Mouse (Mus musculus) ZHBTc4 (cell line): Measurements from ENCODE around the gene Tmem231.
A peak's percentile ranks its signal among the peaks of the same experiment; 100 is the strongest.

ENCODE experiments used
- DNase-seq: peaks from one replicate; pipeline ENCODE4 v3.0.0-alpha.2; 2011; ENCODE audit warnings: low read depth, low spot score

Tmem231 gene

DNA sequence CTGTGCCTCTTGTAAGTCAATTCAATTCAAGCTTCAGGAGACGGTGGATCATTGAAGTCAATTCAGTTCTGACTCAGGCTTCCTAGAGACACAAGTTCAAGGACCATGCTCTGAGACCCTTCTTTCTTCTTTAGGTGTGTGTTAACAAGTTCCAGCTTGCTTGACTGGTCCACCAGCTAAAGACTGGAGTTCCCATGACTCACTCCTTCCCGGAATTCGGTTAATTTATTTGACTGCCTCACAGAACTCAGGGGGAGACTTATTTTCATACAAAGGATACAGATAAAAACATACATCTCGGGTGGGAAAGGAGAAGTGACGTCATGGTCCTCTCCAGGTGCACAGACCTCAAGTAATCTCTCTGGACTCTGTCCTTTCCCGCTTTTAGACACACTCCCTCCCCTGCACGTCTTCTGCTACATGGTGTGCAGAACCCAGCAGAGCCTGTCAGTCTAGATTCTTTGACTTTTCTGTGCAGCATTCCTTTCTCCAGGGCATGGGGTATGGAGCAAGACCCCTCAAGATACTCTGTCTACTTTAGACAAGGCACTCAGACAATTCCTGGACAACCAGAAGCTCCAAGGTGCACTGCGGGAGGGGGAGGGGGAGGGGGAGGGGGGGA lies 28.1 kb downstream of the Tmem231 start:
- no peak for DNase-seq

DNA sequence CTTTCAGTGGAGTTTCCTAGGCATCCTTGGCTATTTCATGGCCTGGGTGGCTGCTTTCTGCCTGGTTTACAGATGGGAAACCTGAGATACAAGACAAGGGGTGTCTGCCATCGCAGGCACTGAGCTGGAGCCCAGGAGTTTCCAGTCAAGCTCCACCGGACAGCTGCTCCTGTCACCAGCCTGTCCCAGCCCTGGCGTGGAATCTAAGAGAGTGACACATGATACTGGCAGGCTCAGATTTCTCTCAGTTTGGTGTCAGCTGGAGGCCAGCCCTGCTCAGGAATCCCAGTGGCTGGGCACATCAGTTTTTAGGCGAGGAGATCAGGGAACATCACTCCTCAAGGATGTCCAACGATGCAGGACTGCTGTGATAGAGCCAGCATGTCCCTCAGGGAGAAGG lies 31.6 kb downstream of the Tmem231 start:
- peak; percentile 53 for DNase-seq

DNA sequence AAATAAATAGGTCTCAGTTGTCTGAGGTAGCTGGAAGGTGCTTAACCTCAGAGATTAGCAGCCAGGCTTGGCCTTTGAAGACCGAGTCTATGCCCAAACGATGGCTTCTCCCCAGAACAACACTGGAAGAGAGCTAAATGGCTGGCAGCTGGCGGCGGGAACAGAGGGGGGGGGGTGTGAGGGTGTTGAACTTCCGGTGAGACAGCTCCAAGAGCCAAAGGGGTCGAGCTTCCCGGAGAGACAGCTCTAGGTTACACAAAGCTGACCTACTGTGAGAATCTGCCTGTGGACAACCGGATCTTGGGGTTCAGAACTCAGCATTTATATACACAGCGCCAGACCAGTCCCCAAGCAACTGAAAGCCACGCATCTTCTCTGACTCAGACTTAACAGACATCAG lies 35.1 kb downstream of the Tmem231 start:
- peak; percentile 71 for DNase-seq

DNA sequence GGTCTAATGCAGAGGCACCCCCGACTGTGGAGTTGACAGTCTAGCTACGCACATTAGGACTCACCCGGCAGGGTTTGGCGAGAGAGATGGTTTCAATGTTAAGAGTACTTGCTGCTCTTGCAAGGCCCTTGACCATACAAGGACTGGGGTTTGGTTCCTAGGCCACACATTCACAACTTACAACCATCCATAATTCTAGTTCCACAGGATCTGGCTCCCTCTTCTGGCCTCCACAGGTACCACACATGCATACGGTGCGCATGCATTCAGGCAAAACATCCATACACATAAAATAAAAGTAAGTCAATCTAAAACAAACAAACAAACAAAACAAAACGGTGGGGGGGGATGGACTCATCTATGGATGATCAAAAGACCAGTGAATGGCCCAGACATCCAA lies 38.7 kb downstream of the Tmem231 start:
- peak; percentile 56 for DNase-seq

DNA sequence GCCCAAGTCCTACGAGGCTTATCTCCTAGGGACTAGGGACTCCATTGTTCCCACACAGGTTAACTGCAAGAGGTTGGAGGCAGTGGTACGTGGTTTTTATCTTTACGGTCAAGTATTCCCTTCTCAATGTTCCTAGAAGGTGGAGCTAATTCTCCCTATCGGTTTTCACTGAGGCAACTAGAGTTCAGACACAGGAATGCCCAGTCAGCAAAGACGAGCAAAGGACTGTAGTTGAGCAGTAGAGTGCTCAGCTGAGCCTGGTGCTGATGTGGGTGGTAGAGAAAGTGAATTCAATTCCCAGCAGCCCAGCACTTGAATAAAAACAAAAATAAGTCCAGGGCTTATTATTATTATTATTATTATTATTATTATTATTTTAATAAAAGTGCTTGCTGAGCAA lies 41.1 kb downstream of the Tmem231 start:
- DNase-seq, result no peak

DNA sequence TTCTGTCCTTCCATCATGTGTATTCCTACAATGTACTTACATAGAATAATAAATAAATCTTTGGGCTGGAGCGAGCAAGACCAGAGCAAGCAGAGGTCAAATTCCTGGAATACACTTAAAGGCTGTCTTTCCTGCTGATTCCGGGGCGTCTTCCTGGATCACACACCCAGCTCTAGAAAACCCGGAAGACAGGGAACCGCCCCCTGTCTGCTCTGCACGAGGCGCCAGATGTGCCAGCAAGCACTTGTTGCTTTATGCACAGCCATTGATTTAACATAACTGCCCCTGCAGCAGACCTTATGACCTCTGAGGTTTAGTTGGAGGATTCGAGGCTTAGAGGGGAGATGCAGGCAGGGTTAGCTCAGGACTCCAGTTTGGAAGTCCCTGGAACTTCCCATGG lies 41.7 kb downstream of the Tmem231 start:
- peak; percentile 83 for DNase-seq

DNA sequence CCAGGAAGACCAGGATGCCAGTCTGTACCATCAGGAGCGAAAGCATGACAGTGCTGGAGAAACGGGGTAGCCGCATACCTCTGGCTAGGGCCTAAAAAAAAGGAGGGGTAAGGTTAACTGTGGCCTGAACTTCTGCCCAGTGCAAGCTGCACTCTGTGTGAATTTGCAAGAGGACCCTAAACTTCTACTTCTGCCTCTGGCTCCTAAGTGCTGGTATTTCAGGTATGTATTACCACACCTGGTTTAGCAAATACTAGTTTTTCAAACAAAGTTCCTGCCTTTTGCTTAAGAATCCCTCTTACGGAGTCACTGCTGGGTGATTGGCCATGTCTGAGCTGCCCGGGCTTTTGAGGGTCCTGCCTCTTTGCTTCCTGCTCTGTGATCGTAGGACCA lies 42.8 kb downstream of the Tmem231 start:
- no peak for DNase-seq

DNA sequence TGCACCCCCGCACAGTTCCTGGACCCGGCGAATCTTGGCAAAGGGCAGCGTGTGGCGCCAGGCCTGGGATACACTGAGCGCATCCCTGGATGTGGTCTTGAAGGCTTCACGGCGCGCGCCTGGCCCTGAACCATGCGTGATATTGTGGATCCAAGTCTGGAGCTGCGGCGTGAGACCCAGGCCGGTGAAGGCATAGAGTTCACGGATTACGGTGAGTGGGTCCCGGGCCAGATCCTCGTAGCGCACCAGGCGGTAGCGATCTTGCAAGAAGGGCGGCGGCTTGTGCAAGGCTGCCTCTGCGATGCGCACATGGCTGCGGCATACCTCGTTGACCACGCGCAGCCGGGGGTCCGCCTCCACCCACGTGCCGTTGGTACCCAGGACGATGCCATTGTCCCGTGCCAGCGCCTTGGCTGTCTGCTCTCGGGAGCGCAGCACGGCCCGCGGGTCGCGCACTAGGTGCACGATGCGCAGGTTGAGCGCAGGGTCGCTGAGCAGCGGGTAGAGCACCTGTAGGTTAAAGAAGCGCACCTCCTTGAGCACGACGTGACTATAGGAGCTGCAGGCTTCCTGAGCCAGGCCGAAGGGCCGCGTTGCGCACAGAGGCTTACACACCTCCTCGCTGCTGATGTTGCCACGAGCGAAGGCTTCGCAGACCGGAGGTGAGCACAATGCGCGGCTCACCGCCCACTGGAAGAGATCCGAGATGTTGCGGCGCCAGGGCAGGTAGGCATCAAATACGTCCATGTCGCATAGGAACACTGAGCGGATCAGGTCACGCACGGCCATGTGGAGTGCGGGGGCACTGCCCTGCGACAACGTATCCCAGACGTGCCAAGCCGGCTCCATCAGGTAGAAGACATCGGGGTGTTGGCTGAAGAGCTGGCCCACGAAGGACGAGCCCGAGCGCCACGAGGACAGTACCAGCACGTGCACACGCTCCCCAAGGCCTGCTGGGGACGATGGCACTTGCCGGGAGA lies 43.5 kb downstream of the Tmem231 start:
- peak; percentile 68 for DNase-seq

DNA sequence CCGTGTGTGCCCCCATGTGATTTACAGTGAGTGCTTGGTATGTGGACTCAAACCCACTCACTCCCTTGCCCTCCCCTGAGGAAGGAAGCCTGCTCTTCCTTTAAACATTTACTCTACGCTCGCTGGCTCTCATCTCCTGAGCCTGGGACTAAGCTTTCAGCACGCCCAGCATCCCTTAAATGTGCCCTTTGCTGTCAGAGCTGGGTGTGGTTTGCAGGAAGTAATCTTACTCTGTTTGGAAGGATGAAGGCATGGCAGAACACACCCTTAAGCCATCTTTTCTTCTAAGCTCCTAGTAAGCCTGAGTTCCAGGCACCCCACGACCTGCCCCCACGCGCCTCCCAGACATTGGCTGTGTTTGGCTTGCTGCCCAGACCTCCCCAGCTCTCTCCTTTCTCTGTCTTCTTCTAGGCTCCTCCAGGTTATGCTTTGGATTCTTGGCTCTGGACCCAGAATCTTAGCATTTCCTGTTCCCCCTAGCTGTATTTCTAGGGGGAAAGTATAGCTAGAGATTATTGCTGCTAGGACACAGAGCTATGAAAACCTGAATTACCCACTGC lies 45.5 kb downstream of the Tmem231 start:
- peak; percentile 42 for DNase-seq

DNA sequence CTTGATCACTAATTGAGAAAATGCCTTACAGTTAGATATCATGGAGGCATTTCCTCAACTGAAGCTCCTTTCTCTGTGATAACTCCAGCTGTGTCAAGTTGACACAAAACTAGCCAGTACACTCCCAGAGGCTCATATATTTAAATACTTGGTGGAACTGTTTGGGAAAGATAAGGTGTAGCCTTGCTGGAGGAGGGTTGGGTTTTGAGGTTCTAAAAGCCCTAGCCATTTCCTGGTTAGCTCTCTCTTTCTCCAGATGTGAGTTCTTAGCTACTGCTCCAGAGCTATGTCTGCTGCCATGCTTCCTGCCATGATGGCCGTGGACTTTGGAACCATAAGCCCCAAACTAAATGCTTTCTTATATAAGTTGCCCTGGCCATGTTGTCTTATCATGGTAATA lies 46.2 kb downstream of the Tmem231 start:
- no peak for DNase-seq

DNA sequence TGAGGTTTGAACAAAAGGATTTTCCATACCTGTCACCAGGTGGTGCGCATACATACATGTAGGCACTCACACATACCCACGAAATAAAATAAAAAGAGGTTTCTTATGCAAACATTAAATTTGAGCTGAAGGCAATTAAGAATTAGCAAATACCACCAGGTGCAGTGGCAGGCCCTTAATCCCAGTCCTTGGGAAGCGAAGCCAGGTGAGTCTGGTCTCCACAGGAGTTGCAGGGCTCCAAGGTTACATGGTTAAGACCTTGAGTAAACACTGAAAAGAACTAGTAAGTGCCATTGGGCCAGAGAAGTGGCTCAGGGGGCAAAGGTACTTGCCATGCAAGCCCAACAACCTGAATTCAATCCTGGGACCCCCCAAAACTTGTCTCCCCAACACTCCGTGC lies 50.1 kb downstream of the Tmem231 start:
- no peak for DNase-seq

DNA sequence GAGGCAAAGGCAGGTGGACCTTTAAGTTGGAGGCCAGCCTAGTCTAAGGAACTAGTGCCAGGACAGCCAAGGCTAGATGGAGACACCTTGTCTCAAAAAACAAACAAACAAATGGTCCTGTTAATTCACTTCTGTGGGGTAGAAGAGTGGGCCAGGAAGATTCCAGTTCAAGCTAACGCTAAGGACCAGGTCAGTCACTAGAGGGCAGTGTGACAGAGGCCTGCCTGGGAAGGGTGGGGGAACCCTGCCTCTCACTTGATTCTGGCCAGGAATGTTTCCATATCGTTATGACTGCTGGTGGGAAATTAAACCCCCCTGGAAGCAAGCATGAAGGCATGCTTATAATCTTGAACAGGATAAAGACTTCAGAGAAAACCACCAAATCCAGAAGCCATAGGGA lies 52.1 kb downstream of the Tmem231 start:
- peak; percentile 64 for DNase-seq

DNA sequence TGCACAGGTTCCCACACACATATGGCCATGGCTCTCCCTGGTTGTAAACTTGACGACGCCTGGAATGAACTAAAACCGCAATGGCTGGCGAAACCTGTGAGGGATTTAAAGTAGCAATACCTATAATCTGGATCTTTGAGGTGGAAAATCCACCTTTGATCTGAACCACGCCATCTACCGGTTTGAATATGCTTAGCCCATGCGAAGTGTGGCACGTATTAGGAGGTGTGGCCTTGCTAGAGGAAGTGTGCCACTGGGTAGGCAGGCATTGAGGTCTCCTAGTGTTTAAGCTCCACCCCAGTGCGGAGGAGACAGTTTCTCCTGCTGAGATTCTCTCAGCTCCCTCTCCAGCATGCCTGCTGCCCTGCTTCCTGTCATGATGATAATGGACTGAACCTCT lies 56.0 kb downstream of the Tmem231 start:
- DNase-seq, result peak; percentile 86

DNA sequence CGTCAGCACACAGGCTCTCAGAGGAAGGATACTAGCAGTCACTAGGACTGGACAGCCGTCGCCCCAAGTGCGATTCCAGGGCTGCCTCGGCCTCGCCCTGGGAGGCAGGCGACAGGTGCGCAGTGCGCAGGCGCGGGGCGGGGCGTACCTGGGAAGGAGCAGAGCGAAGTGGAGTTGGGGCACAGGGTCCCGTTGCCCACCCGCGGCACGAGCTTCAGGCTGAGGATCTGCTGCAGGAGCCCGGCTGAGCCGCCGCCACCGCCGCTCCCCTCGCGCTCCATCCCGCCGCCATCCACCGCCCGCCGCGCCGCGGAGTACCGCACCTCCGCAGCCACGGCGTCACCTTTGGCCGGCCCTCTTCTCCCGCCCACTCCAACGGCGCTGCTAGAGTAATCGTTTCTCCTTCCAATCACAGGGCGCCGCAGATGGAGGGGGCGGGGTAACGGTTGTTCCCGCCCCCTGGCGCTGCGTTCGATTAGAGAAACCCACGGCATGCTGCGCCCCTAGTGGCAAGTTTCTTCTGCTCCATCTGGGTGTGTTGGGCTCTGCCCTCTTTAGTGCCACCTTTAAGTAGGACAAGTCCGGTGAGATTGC lies 57.2 kb downstream of the Tmem231 start, which contains the start of gene Tmem170:
Gene Tmem170, minus strand, starts transcription at position 396 of the 594 bp plus-strand sequence.
- DNase-seq, result peak; percentile 99

DNA sequence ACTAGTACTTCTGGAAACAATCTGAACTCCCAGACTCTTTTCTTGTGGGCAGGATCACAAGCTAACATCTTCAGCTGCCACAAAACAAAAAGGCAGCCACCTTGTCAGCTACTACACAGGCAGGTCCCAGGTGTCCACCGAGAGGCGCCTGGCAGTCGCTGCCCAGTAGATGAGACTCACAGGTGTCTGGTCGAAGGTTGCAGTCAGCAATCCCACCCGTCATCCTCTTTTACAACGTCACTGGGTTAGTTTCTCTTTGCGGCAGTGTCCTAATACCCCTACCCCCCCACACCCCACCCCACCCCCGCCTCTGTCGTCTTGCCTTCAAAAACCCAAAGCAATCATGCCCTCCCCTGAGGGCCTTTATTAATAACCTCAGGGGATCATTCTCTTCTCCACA lies 57.9 kb downstream of the Tmem231 start:
- DNase-seq, result no peak

DNA sequence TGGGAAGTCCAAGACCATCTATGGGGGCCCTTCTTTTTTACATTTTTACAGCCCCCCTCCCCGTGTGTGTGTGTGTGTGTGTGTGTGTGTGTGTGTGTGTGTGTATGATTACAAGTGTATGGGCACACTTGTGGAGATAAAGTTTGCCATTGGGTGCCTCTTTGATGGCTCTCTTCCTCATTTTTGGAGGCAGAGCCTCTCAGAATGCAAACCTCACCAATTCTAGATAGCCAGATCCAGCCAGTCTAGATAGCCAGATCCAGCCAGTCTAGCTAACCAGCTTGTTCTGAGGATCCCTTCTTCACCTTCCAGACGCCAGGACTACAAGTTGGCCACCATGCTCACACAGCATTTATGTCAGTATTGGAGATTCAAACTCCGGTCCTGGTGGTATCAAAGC lies 62.4 kb downstream of the Tmem231 start:
- peak; percentile 47 for DNase-seq

DNA sequence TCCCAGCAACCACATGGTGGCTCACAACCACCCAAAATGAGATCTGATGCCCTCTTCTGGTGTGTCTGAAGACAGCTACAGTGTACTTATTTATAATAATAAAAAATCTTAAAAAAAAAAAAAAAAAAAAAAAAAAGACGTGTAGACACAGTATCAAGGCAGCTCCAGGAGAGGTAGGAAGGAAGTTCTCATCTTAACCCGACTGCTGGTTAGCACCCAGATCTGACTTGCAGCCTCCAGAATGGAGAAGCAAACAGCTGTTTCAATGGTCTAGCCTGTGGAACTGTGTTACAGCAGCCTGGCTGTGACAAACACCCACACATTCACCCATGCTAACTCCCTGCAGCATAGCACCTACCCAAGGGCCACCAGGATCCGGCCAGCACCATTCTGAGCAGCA lies 63.3 kb downstream of the Tmem231 start:
- no peak for DNase-seq

DNA sequence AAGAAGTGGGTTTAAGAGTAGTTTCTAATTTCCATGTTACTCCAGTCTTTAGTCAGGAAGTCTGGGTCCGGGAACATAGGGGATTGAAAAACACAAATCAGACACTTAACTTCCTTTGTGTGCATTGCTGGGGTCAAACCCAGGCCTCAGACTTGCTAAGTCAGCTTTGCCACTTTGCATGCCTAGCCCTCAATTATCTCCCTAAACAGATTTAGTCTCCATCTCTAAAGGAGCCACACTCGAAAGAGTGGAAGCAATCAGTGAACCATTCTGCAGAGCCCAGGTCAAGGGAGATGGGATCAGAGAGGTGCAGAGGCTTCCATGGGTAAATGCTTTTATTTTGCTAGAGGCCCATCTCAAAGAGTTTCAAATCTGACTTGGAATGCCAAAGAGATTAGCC lies 65.0 kb downstream of the Tmem231 start:
- DNase-seq, result peak; percentile 83

DNA sequence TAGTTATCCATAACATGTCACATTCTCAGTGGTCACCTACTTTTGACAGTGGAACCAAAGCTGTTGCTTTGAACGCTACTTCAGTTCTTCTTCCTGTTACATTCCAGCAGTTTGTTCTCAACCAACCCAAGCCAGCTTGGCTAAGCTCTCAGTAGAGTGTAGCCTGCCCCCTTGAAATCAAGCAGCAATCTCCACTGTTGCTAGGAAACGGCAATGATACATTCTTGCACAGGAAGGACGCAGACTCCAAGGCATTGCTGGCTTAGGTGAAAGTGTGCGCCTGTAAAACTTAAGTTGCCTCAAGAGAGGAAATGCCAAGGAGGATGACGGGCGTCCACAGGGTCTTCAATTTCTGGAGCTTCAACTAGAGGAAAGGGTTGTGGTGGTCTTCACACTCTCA lies 67.8 kb downstream of the Tmem231 start:
- peak; percentile 53 for DNase-seq

DNA sequence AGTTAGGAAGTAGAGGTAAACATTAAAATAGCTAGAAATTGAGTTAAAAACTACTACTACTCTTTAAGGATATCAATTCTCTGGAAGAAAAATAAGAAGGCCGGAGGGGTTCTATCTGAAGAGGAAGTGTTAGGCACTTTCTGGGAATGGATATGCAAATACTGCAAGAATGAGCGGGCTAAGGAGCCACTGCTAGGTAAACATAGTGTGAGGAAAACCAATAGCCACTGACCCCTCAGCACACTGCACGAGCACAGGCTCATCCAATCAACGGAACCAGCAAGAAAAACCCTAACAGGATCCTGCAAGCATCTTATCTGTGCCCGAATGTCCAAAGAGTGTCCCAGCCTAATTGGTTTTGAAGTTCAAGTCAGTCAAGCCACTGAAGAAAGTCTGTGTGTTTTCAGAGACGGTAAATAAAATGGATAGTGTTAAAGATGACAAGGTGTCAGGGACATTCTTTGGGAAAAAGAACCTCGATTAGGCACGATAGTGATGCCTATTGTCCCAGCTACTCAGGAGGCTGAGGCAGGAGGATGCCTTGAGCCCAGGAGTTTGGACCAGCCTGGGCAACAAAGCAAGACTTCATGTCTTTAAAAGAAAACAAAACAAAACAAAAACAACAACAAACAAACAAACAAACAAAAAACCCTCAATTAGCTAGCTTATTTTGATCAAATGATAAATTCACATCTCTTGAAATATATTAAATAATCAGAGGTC lies 68.4 kb downstream of the Tmem231 start:
- no peak for DNase-seq

DNA sequence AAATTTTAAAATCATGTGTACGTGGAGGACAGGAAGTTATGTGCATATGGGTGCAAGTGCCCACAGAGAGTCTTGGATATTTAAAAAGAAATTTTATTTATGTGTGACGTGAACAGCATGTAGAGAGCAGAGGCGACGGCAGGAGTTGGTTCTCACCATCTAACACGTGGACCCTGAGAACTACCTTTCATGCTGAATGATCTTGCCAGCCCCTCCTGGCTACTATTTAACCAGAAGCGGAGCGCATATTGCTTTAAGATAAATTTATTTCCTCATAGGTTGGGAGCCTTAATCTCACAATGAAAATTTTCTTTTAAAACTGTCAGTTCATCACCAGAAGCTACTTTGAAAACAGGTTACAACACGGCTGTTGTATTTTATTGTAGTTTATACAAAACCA lies 69.0 kb downstream of the Tmem231 start:
- no peak for DNase-seq

DNA sequence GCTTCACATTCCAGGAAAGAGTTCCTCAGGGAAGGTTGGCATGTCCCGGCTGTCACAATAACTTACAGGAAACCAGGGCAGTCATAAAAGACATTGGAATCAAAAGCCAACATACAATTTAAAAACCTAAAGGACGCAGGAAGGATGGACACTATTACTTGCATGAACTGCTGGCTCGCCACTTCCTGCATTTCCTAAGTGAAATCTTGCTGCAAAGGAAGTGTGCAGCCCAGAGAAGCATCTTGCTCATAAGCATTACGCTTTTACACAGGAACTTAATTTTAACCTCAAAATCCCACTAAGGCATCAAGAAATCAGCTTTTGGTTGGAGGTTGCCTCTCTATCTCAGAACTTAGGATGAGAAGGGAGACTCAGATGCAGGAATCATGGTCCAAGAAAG lies 70.4 kb downstream of the Tmem231 start:
- no peak for DNase-seq
